Mouse (Mus musculus): ENCODE measurements at regions not wholly inside any gene's neighbourhood (a gene's known extent, or its start where the extent isn't known, plus 50 kb on each side); places are given as distances from the start of the nearest gene placed in this dataset.

- DNase-seq = peak; percentile 75 to 77
These were observed 1183.7 kb upstream of the A1bg start for GRCm38 (mm10) chr15:62106518-62106975.

- no peak for DNase-seq
These were observed 1182.7 kb upstream of the A1bg start for GRCm38 (mm10) chr15:62105483-62105882.

- peak; percentile 9 to 10 for DNase-seq
These were observed 1181.8 kb upstream of the A1bg start for GRCm38 (mm10) chr15:62104653-62105052.

DNA sequence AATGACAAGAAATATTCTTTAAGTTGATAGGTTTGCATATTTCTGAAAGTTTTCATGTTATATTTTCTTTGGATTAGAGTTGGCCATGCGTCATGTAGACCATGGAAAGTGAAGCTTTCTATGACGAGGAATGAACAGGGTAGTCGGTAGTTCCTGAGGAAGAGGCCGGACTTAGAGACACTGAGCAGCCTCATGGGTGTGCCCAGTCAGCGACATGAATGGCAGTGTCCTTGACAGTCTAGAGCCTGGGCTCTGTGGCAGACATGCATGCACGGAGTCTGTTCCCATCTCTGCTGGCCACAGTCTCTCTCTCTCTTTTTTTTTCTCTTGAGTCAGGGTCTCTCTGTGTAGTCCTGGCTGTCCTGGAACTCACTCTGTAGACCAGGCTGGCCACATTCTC, 1176.9 kb upstream of the A1bg start:
- DNase-seq = no peak

GRCm38 (mm10) chr15:62098791-62099660, 1176.2 kb upstream of the A1bg start:
- no peak for DNase-seq

DNA sequence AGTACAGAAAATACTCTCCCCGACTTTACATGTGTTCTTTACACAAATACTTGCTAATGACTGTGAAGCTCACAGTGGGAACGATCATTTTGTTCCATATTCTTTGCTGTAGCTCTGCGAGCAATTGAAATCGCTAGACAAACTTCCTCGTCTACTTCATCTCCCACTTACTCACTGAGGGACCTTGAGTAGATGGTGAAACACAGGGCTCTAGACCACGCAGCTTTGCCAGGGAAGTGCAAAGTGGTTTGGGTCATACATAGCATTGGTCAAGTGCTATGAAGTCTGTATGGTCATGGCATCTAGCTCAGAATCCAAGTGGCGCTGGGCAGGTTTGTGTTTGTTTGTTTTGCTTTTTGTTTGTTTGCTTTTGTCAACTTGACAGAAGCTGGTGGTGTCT, 1174.0 kb upstream of the A1bg start:
- DNase-seq = no peak

DNA sequence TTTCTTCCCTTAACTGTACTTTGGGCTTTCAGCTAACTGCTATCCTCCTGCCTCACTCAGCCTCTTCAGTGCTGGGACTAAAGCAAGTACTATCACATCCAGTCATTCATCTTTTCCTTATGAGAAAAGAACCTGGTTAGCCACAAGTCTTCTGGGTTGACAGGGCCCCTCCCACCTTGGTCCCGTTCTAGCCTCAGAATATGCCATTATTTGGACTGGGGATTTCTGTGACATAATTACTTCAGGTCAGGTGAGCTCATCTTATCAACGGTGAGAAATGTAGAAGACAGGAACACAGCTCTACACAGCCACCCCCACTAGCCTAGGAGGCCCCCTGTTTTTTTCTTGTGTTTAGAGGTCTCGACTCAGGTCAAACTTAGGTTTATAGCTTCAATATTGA, 1172.4 kb upstream of the A1bg start:
- DNase-seq = no peak

DNA sequence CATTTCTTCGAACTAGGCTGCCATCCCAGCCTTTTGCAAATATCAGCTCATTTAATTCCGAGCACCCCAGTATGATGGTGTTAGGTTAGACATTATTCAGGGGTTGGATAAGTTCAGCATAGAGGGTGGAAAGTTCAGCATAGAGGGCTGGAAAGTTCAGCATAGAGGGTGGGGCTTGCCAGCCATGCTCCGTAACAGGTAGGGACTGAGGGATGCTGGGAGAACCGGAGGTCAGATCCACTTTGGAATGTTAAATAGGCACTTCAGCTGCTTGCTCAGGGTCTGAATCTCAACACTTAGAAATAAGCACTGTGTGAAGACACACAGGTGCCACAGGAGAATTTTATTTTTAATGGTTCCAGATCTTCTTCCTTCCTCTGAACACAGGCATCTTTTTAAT, 1170.9 kb upstream of the A1bg start:
- DNase-seq = no peak

DNA sequence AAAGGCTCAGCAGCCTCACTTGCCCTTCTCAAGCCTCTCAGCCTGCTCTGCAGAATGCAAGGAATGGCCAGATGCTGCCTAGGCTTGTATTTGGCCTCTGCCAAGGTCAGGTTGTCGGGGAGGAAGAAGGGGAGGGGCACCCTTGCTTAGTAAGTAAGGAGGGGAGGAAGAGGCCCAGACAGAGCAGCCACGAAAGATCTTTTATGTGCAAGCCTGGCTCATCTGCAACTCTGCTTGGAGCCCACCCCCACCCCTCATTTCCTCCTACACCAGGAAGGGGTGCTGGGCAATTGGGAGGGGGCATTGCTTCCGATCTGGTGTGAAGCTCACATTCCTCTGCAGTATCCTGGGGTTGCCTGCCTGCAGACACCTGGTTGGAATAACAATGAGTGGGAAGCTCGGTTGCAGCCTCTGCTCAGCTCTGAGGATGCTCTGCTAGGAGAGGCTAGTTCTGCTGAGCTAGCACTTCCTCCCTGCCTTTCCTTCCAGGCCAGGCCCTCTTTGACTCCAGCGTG, 1169.9 kb upstream of the A1bg start:
- no peak for DNase-seq

DNA sequence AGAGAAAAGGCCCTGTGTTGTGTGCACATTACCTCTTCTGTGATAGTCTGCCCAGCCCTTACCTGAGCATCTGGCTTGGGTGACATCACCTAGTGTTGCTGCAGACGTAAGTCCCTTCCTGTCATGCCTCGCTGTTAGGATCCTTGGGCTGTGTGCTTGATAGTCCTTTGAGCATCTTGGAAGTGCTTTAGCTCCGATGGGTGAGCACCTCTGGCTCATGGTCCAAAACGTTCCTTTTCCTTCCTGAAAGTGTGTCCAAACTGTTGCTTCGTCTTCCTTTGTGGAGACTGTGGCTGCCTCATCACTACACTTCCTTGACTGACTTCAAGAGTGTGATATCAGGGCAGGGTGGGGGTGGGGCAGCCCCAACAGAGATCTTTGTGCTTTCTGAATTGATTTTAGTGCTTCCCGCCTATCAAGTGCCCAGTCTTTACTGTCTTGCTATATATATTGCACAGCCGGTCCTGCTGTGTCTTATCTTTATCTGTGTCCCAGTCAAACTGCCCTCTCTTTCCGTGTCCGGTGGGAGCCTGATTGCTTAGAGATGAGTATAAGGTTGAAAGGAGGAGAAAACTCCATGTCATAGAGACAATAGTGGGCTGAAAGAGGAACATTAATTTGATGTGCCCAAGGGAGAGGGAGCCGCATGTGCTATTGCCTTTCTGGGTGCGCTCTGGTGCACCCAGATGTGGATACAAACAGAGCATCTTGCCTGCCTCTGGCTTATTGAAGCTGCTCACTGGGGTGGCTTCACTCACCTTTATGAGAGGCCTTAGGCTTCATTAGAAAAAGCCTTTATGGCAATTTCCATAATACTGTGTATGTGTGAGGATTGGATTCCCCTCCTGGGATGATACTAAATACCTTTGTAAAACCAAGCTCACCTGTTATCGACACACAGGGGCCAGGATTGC, 1169.2 kb upstream of the A1bg start:
- DNase-seq = peak in 1 of 2 experiments; percentile 10

GRCm38 (mm10) chr15:62091144-62091543, 1168.3 kb upstream of the A1bg start:
- no peak for DNase-seq

DNA sequence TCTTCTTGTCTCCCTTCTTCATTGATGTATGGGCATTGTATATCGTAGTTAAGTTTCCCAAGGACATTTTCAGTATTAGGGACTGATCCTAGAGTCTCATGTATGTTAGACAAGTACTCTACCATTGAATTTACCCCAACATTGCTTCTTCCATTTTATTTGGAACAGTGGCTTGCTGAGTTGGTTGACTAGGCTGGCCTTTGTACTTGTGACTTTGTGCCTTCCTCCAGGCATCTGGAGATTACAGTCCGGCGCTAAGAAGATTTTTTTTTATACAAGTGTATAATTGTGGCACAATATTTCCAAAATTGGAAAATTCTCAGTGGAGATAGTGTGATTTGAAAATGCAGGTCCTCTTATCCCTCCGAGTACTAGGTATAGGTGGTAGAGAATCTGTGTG, 1165.5 kb upstream of the A1bg start:
- DNase-seq = no peak

DNA sequence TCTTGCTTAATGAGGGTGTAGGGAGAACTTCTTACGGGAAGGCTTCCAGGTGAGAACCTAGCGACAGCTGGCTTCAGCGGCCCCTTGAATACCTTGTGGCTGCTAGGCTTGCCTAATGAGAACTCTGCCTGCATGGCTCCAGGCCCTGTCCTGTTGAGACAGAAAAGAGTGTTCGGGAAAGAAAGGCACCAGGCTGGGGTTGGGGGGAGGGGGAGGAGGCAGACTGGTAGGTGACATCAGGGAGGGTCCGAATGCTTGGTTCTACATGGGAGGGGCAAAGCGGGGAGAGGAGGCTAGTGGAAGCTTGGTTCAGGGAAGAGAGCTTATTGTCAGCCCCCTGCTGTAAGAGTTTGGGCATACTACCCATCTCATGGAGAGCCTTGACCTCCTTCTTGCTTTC, 1164.9 kb upstream of the A1bg start:
- DNase-seq = no peak

- no peak for DNase-seq
These were observed 1163.2 kb upstream of the A1bg start for GRCm38 (mm10) chr15:62086037-62086436.

DNA sequence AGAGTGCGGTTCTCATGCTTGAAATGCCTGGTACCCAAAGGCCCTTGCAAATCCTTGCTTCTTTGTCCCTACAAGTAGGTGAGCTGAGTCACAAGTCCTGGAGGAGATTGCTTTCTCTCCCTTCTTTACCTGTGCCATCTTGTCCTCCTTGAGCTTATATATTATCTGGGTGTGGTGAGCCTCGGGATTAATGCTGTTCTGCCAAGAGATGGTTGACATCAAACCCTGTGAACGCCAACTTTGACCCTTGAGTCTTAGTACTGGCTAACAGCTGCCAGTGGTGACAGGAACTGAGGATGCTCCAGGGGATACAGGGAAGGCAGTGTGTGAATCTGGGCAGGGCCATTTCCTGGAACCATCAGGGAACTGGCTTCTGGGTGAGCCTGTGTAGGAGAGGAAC, 1160.5 kb upstream of the A1bg start:
- DNase-seq = no peak

DNA sequence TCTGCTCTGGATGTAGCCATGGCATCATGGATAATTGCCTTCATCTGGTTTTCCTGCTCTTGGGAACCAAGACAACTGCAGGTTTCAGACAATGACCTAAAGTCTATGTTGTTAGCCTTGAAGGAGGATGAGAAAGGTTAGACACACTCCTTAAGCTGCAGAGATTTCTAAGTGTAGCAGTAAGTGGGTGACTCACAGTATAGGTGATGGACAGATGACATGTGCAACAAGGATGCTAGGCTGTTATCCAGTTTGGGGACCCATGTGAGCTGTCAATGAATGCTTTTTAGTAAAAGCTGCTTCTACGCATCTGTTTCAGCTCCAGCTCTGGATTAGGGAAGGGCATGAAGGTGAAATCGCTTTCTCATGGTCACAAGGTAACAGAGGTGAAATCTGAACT, 1159.7 kb upstream of the A1bg start:
- DNase-seq = no peak

DNA sequence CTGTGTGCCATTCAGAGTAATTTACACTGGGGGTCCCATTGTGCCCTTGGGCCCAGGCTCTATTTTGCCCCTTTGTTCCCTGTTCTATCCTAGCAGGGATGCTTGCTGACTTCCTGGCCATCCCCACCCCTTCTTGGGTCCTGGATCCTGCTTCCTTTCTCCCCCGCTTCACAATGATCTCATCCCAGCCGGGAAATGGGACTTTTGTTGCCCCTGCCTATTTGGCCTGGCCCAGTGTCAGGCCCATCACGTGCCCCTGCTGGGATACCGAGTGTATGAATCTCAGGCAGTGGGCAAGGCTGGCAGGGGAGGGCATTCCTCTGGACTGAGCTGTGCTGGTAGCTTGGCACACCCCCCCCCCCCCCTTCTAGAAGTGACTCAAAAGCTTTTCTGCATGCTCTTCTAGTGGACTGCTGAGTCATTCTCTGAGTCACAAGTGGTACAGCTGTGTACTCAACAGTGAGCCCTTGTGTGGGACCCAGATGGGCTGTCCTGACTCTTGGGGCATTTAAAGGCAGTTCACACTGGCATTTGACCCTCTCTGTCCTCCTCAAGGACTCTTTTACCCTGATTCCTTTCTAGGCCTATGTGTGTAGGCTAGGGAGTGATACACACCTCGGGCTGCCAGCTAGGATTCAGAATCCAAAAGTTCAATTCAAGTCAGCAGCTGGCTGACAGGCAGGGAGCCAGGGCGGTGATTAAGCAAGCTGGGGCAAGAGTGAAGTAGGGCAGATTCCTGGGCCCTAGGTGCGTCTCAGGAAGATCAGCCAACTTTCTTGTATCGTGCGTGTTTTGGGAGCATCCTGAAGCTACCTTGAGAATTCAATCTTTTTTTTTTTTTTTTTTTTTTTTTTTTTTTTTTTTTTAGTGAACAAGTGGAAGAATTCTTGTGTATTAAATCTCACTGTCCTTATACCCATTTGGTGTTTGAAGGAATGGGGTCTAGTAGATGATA, 1156.6 kb upstream of the A1bg start:
- DNase-seq = no peak

- DNase-seq = no peak
These were observed 1153.9 kb upstream of the A1bg start for GRCm38 (mm10) chr15:62076552-62077234.

GRCm38 (mm10) chr15:62074735-62075134, 1151.9 kb upstream of the A1bg start:
- DNase-seq = no peak

- no peak for DNase-seq
These were observed 1150.8 kb upstream of the A1bg start for GRCm38 (mm10) chr15:62073595-62073994.

GRCm38 (mm10) chr15:62071311-62071710, 1148.5 kb upstream of the A1bg start:
- DNase-seq = no peak

Measured in B cell, adult 2 months (primary cell).